Mouse (Mus musculus): ENCODE data around the gene Rnf38.

DNA sequence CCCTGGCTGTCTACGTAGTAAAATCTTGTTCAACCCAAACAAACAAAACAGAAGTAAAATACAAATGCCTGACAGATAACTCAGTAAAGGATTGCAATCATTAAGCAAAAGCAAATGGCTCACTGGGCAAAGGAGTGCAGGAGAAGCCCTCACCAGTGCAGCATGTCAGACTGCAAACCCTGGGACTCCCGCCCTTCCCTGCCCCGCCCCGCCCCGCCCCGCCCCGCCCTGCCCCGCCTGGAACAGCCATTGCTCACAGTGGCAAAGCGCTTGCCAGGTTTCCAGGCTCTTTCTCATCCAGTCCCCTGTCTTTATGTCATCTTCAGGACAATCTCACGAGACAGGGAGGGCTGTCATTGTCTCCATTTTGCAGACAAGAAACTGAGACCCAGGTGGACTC, 16.1 kb upstream of the Rnf38 start:
- no peak for TF ChIP-seq POLR2A (IDR thresholded peaks at IDR 0.05; ENCODE audit: borderline replicate concordance, insufficient read depth, low read length)
- no peak for TF ChIP-seq CTCF (IDR thresholded peaks at IDR 0.05; ENCODE audit: borderline replicate concordance, insufficient read depth, low read depth, low read length)

Data from cerebellum, adult 2 months (tissue).